Mouse (Mus musculus) v-Abl transformed pro-B cells (cell line): ENCODE data around the gene Pdzk1ip1.

Source experiments
- in situ Hi-C, 2 experiments: fragments of 400-800 bp; cut with MboI; formaldehyde crosslinking; loops; one replicate each; pipeline ENCODE4 v1.15.1; 2025; ENCODE audit not compliant: unreplicated experiment in 2 of 2

Pdzk1ip1 gene

GRCm38 (mm10) chr4:115074789-115075188, 13.7 kb upstream of the Pdzk1ip1 start:
- in situ Hi-C loops: loop anchor here in 1 of 2 experiments (10.0 to 25.0 kb wide), 3 partner anchors 87 to 762 kb away; partner anchors contain the start of gene Cmpk1

- in situ Hi-C loops: loop anchor here in 1 of 2 experiments (10.0 to 25.0 kb wide), 3 partner anchors 88 to 763 kb away; partner anchors contain the start of gene Cmpk1
Observed at GRCm38 (mm10) chr4:115075204-115075915, 13.1 kb upstream of the Pdzk1ip1 start.

- in situ Hi-C loops: loop anchor here in 1 of 2 experiments (10.0 to 25.0 kb wide), 3 partner anchors 92 to 767 kb away; partner anchors contain the start of gene Cmpk1
Observed at GRCm38 (mm10) chr4:115078892-115079820, 9.4 kb upstream of the Pdzk1ip1 start.

DNA sequence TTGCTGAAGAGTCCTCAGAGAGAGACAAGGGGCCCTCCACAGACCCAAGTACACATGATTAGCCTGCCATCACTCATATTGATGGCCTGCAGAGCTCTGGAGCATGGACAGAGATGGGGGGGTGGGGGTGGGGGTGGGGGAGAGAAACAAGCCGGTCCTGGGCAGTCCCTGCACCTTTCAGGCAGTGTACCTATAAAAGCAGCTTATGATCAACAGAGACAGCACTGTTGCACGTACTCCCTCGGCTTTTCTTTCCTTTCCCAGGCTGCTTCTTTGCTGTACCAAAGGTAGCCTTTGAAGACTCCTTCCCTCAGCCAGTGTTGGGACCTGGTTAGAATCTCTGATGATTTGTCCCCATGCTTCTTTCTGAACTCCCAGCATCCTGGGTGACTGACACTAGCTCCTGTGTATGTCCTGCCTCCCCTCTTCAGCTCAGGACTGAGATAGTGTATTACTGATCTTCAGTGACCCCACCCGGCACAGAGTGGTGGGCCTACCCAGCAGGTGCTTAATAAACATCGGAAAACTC, 8.6 kb upstream of the Pdzk1ip1 start:
- in situ Hi-C loops: loop anchor here (5.0 to 25.0 kb wide), 5 partner anchors 33 to 768 kb away; partner anchors contain the start of gene Cmpk1 (in 1 of the 2)

GRCm38 (mm10) chr4:115083031-115083430, 5.5 kb upstream of the Pdzk1ip1 start:
- in situ Hi-C loops: loop anchor here (5.0 to 25.0 kb wide), 4 partner anchors 36 to 771 kb away; partner anchors contain the start of gene Cmpk1 (in 1 of the 2)

DNA sequence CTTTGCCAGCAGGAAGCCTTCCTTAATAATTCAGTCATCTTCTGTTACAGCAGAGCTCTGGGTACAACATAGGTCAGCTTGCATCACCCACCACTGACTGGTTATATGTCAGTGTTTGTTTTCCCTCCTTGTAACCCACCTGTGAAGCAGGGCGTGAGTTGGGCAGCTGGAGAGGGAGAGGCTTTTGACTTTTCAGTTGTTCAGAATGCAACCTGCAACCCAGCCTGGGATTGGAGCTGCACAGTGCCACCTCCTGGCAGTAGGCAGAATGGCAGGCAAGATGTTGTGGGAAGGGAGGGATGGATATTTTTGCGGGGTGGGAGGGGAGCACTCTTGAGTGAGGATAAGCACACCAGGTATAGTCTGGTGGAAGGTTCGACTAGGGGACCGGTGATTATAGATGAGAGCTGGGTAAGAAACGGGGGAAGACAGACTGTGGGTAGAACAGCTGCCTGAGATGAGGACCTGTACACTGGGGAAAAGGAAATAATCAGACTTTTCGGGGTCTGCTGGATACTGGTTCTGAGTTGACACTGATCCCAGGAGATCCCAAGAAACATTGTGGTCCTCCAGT, 2.9 kb upstream of the Pdzk1ip1 start:
- in situ Hi-C loops: loop anchor here (10.0 to 25.0 kb wide), 3 partner anchors 98 to 773 kb away; partner anchors contain the start of gene Cmpk1 (in 1 of the 2)

- in situ Hi-C loops: loop anchor here (10.0 to 25.0 kb wide), 3 partner anchors 99 to 774 kb away; partner anchors contain the start of gene Cmpk1 (in 1 of the 2)
Observed at GRCm38 (mm10) chr4:115086257-115086656, 2.3 kb upstream of the Pdzk1ip1 start.

DNA sequence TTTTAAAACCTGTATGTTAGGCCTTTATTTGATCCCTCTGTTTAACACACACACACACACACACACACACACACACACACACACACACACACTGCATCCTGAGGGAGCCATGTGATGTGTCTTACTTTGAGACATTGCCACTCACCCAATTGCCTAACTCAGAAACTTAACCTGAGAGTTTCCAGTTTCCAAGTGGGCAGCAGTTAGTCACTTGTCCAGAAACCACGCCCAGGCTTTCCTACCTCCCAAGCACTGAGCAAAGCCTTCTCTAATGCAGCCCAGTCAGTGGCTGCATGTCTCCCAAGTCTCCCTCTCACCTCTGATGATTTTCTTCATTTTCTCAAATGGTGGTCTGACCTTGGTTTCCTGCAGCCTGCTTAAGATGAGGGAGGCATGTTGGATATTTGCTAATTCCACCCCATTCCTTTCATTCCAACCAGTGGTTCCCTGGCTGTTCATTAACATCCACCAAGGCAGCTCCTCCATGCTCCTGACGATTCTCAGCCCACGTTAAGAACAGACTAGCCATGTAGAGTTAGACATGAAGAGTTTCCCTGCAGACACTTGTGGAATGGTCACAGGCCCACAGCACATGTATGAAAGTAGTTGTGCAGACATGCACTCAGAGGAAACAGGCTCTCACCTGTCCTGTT, 1.6 kb upstream of the Pdzk1ip1 start:
- in situ Hi-C loops: loop anchor here (10.0 to 25.0 kb wide), 3 partner anchors 100 to 775 kb away; partner anchors contain the start of gene Cmpk1 (in 1 of the 2)

- in situ Hi-C loops: loop anchor here (10.0 to 25.0 kb wide), 6 partner anchors 96 to 778 kb away; partner anchors contain the start of gene Cmpk1 (in 1 of the 2)
Observed at GRCm38 (mm10) chr4:115090592-115090991, 2.1 kb downstream of the Pdzk1ip1 start.

- in situ Hi-C loops: loop anchor here (10.0 to 25.0 kb wide), 6 partner anchors 97 to 780 kb away; partner anchors contain the start of gene Cmpk1 (in 1 of the 2)
Observed at GRCm38 (mm10) chr4:115091806-115092205, 3.3 kb downstream of the Pdzk1ip1 start.

- in situ Hi-C loops: loop anchor here (10.0 to 25.0 kb wide), 6 partner anchors 99 to 781 kb away; partner anchors contain the start of gene Cmpk1 (in 1 of the 2)
Observed at GRCm38 (mm10) chr4:115093331-115093864, 4.9 kb downstream of the Pdzk1ip1 start.

DNA sequence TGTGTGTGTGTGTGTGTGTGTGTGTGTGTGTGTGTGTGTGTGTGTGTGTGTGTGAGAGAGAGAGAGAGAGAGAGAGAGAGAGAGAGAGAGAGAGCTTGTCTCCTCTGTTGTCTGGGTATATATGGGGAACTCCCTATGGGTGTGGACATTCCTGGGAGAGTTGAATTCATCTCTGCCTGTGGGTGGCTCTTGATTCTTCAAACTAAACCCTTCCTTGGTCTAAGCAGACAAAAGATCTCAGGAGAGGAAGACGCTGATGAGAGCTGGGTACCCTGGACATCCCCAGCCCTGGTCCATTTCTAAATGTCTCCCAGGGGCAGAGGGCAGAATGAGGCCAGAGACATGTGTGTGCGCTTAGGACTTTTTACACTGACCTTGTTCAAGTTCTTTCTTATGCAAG, 5.5 kb downstream of the Pdzk1ip1 start:
- in situ Hi-C loops: loop anchor here (10.0 to 25.0 kb wide), 6 partner anchors 99 to 782 kb away; partner anchors contain the start of gene Cmpk1 (in 1 of the 2)

- in situ Hi-C loops: loop anchor here (10.0 to 25.0 kb wide), 6 partner anchors 101 to 784 kb away; partner anchors contain the start of gene Cmpk1 (in 1 of the 2)
Observed at GRCm38 (mm10) chr4:115095671-115096434, 7.3 kb downstream of the Pdzk1ip1 start.

GRCm38 (mm10) chr4:115096435-115097145, 8.1 kb downstream of the Pdzk1ip1 start:
- in situ Hi-C loops: loop anchor here (10.0 to 25.0 kb wide), 6 partner anchors 102 to 784 kb away; partner anchors contain the start of gene Cmpk1 (in 1 of the 2)

GRCm38 (mm10) chr4:115097146-115097496, 8.6 kb downstream of the Pdzk1ip1 start:
- in situ Hi-C loops: loop anchor here (10.0 to 25.0 kb wide), 6 partner anchors 102 to 785 kb away; partner anchors contain the start of gene Cmpk1 (in 1 of the 2)

GRCm38 (mm10) chr4:115101682-115102081, 13.2 kb downstream of the Pdzk1ip1 start:
- in situ Hi-C loops: loop anchor here (5.0 to 10.0 kb wide), 2 partner anchors 606 to 883 kb away; no protein-coding TSS in a partner anchor

DNA sequence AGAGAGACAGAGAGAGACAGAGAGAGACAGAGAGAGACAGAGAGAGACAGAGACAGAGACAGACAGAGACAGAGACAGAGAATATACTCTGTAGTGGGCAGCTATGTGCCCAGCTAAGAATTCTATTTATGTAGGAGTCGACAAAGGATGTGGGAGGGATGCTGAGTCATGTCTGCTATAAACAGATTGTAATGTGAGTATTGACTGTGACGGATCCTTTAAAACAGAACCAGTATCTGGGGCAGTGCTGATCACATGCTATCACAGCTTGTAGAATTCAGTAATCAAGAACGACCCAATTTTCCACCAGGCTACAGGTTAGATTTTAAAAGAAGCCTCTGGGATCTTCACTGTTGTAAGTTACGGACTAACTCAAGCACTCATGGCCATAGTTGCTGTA, 15.0 kb downstream of the Pdzk1ip1 start:
- in situ Hi-C loops: loop anchor here (5.0 to 10.0 kb wide), 2 partner anchors 604 to 881 kb away; no protein-coding TSS in a partner anchor
